Mouse (Mus musculus) liver, embryonic 14.5 days (tissue): ENCODE measurements around the gene Bbs9.

Experiments
- CTCF ChIP-seq: IDR thresholded peaks from 2 replicates; pipeline ENCODE4 v1.5.1; 2016; ENCODE audit warnings: antibody characterized with exemption, low read depth, control low read depth
- EP300 ChIP-seq: IDR thresholded peaks from 2 replicates; pipeline ENCODE4 v1.6.1; 2016; ENCODE audit warnings: antibody characterized with exemption, low read depth

DNA sequence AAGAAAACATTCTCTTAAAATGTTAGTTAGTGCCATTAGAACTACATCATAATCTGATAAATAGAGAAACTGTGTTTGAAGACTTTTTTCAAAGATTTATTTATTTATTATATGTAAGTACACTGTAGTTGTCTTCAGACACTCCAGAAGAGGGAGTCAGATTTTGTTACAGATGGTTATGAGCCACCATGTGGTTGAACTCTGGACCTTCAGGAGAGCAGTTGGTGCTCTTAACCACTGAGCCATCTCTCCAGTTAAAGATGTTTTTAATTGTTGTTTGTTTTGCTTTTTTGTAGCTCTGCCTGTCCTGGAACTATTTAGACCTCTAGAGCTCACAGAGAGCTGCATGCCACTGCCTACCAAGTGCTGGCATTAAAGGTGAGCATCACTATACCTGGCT lies 20.5 kb upstream of the Bbs9 start:
- no peak for TF ChIP-seq CTCF
- TF ChIP-seq EP300, result no peak
